Mouse (Mus musculus) ES-E14 (cell line): ENCODE results near the gene Nanos3. TPM values are rescaled to one million over a fixed set of nuclear protein-coding genes. Genes with fewer than 3 reads are reported as not detected.
A peak's percentile ranks its signal among the peaks of the same experiment; 100 is the strongest.

Experiments used
- DNase-seq: peaks from one replicate; pipeline ENCODE4 v3.0.0-alpha.2; 2013; ENCODE audit warnings: low read depth, low spot score
- H3K27ac ChIP-seq: 2 replicates; pipeline ENCODE4 v1.5.1; 2012; ENCODE audit warnings: low read depth, mild to moderate bottlenecking, low read length, moderate library complexity, mixed read lengths; ENCODE audit not compliant: poor library complexity, insufficient read depth, severe bottlenecking
- H3K36me3 ChIP-seq: 2 replicates; pipeline ENCODE4 v1.6.1; 2012; ENCODE audit warnings: mild to moderate bottlenecking, low read length, moderate library complexity, mixed read lengths; ENCODE audit not compliant: control insufficient read depth, poor library complexity, insufficient read depth, severe bottlenecking
- H3K4me1 ChIP-seq, 2 experiments: fragments of 150-350 bp in 1 of 2; sonication (generic) in 1 of 2; 2 replicates each; pipeline ENCODE4 v1.6.1; 2012; ENCODE audit warnings: low read length in 2 of 2, mild to moderate bottlenecking in 1 of 2, mixed read lengths in 1 of 2; ENCODE audit not compliant: control insufficient read depth in 2 of 2, insufficient read depth in 2 of 2, poor library complexity in 1 of 2
- H3K4me3 ChIP-seq, 2 experiments: fragments of 150-350 bp in 1 of 2; sonication (generic) in 1 of 2; 2 replicates each; pipeline ENCODE4 v1.5.1; 2012; ENCODE audit warnings: low read length in 2 of 2, low read depth in 1 of 2, mild to moderate bottlenecking in 1 of 2, mixed read lengths in 1 of 2; ENCODE audit not compliant: insufficient read depth in 1 of 2, poor library complexity in 1 of 2, severe bottlenecking in 1 of 2
- H3K9ac ChIP-seq: 2 replicates; pipeline ENCODE4 v1.6.1; 2012; ENCODE audit warnings: low read depth, mild to moderate bottlenecking, low read length, mixed read lengths; ENCODE audit not compliant: poor library complexity, insufficient read depth, severe bottlenecking
- H3K9me3 ChIP-seq: fragments of 150-350 bp; sonication (generic); 2 replicates; pipeline ENCODE4 v1.6.1; 2012; ENCODE audit warnings: low read depth, mild to moderate bottlenecking, low read length; ENCODE audit not compliant: control insufficient read depth, insufficient read depth
- CHD2 ChIP-seq: IDR thresholded peaks from 2 replicates; pipeline ENCODE4 v1.6.1; 2014; ENCODE audit warnings: mild to moderate bottlenecking, low read depth, low read length, inconsistent platforms
- HCFC1 ChIP-seq: IDR thresholded peaks from 2 replicates; pipeline ENCODE4 v1.6.1; 2012; ENCODE audit warnings: low read length, inconsistent platforms, borderline replicate concordance; ENCODE audit not compliant: insufficient read depth
- MAFK ChIP-seq: IDR thresholded peaks from 2 replicates; pipeline ENCODE4 v1.6.1; 2014; ENCODE audit warnings: mild to moderate bottlenecking, low read depth, low read length, inconsistent platforms; ENCODE audit not compliant: insufficient read depth
- ZC3H11A ChIP-seq: IDR thresholded peaks from 2 replicates; pipeline ENCODE4 v1.6.1; 2012; ENCODE audit warnings: low read depth, mild to moderate bottlenecking, inconsistent platforms, low read length, borderline replicate concordance
- ZNF384 ChIP-seq: IDR thresholded peaks from 2 replicates; pipeline ENCODE4 v1.6.1; 2012; ENCODE audit warnings: low read depth, low read length, inconsistent platforms
- in situ Hi-C, 2 experiments: fragments of 600-800 bp; cut with MboI; formaldehyde crosslinking; loops; one replicate each; pipeline ENCODE4 v1.15.1; 2025; ENCODE audit warnings: low sequenced_read_pairs in 2 of 2, inconsistent platforms in 1 of 2; ENCODE audit not compliant: unreplicated experiment in 2 of 2
- total RNA-seq: library from RNA; depleted of rRNA; stranded (reverse); fragments of 300-350 nt; gene quantifications from 2 replicates; pipeline ENCODE4 v1.2.3, GENCODE M21; 2012; rRNA removed

The Nanos3 gene
- total RNA-seq, 1 experiment = 7.0 TPM

DNA sequence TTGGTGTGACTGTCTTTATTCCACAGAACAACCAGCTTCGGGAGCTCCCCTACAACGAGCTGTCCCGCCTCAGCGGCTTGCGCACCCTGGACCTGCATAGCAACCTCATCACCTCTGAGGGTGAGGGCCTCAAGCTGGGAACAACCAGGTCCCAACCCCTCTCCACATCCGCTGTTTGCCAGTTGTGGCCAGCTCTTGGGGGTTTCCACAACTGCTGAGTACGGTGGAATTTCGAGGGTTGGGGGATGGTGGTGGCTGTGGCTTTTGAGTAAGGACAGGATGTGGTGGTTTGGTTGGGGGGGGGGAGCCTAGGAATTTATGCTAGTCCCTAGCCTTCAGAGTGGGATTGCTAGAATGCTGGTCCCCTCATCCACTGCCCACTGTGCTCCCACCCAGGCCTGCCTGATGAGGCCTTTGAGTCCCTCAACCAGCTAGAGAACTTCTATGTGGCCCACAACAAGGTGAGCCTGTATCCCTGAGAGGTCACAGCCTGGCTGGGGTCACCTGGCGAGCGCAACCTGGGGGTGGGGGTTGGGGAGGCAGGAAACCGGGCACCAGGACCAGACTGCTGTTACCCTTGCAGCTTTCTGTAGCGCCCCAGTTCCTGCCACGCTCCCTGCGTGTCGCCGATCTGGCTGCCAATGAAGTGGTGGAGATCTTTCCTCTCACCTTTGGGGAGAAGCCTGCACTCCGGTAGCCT, 57.7 kb downstream of the Nanos3 start:
- Histone ChIP-seq H3K27ac (no peak overlapping the region), H3K9ac (peak overlapping the region; percentile 42; the same call in 1 of the 2 replicates), H3K36me3 (no peaks in the 10 kb centered on the region), H3K4me1 (peaks cover 2 to 29% of the 10 kb centered on the region in 2 experiments; a peak in 1 of 4 replicates), H3K4me3 (peak overlapping the region; percentile 31 to 50), H3K9me3 (no peaks in the 10 kb centered on the region)
- no peak for DNase-seq
- in situ Hi-C loops = no loop called here
- TF ChIP-seq MAFK (no peak), ZNF384 (no peak), HCFC1 (no peak), CHD2 (no peak), ZC3H11A (no peak)

DNA sequence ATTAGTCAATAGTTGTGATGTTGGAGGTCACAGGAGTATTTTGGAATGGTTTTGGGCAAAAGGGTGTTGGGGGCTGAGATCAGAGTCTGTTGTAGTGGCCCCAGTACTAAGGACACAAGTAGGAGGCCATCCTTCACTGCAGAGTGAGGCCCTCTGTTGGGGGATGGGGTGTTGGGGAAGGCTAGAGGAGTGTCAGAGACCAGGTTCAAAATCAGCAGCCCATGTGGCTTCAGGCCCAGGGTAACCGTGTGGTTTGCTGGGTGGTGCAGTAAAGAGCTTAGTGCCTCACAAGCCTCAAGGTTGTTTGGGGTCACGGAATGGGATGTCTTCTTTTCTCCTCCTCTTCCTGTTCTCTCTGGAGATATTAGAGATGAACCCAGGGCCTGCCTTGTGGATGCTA, 58.3 kb downstream of the Nanos3 start:
- TF ChIP-seq HCFC1 (no peak), CHD2 (no peak), ZC3H11A (no peak), ZNF384 (no peak), MAFK (no peak)
- H3K36me3 ChIP-seq = no peaks in the 10 kb centered on the region
- H3K9me3 ChIP-seq = no peaks in the 10 kb centered on the region
- DNase-seq = no peak
- H3K27ac ChIP-seq = no peak overlapping the region
- no peak overlapping the region for H3K9ac ChIP-seq
- H3K4me1 ChIP-seq = peaks cover 2 to 27% of the 10 kb centered on the region in 2 experiments; a peak in 1 of 4 replicates
- no peak overlapping the region for H3K4me3 ChIP-seq
- in situ Hi-C loops = no loop called here

DNA sequence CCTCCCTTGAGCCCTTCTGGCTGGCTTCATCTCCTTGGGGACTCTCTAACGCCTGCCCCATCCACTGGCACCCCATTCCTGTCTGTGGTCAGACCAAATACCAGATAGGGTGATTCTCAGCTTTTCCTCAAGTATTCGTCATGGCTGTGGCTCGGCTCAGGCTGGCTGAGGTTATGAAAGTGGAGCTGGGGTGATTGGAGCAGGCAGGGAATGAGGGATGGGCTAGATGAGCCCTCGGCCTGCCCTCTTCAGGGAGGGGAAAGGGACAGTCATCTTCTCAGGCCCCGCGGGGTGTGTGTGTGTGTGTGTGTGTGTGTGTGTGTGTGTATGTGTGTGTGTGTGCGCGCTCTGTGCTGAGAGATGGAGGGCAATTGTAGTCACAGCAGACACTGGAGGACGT, 59.4 kb downstream of the Nanos3 start, which contains the start of gene Podnl1:
Gene Podnl1 (plus strand): TSS at position 334 of the 400 bp plus-strand sequence.
- peaks cover 2 to 25% of the 10 kb centered on the region in 2 experiments; a peak in 1 of 4 replicates for H3K4me1 ChIP-seq
- H3K9me3 ChIP-seq = no peaks in the 10 kb centered on the region
- H3K36me3 ChIP-seq = no peaks in the 10 kb centered on the region
- no peak for TF ChIP-seq ZC3H11A
- TF ChIP-seq CHD2 = no peak
- no peak for TF ChIP-seq MAFK
- TF ChIP-seq HCFC1 = no peak
- TF ChIP-seq ZNF384 = no peak
- no peak for DNase-seq
- no peak within 1 kb of the TSS for H3K4me3 ChIP-seq
- no peak within 1 kb of the TSS for H3K9ac ChIP-seq
- in situ Hi-C loops = no loop called here
- no peak within 1 kb of the TSS for H3K27ac ChIP-seq

Other genes with a start within 250 kb of the Nanos3 start
- gene Gm10644, start 230.0 kb downstream of the Nanos3 start, total RNA-seq = 1.8 and 3.1 TPM in 2 replicates
- 30.3 and 43.3 TPM in 2 replicates for gene Asf1b, start 229.7 kb downstream of the Nanos3 start, total RNA-seq
- 19.4 and 31.4 TPM in 2 replicates for gene Prkaca, start 212.2 kb downstream of the Nanos3 start, total RNA-seq
- 125 and 191 TPM in 2 replicates for gene Samd1, start 187.5 kb downstream of the Nanos3 start, total RNA-seq
- gene 1700067K01Rik, start 183.7 kb downstream of the Nanos3 start, total RNA-seq = 1.2 and 1.8 TPM in 2 replicates
- 4.6 and 9.1 TPM in 2 replicates for gene 2210011C24Rik, start 173.0 kb downstream of the Nanos3 start, total RNA-seq
- 25.5 and 29.0 TPM in 2 replicates for gene Palm3, start 163.7 kb downstream of the Nanos3 start, total RNA-seq
- 0.89 and 3.6 TPM in 2 replicates for gene Il27ra, start 142.6 kb downstream of the Nanos3 start, total RNA-seq
- 7.3 and 26.6 TPM in 2 replicates for gene Rln3, start 140.2 kb downstream of the Nanos3 start, total RNA-seq
- 1.5 and 1.7 TPM in 2 replicates for gene Gm10643, start 120.1 kb downstream of the Nanos3 start, total RNA-seq
- 16.2 and 22.3 TPM in 2 replicates for gene Rfx1, start 118.4 kb downstream of the Nanos3 start, total RNA-seq
- gene Dcaf15, start 80.4 kb downstream of the Nanos3 start, total RNA-seq = 53.5 and 62.0 TPM in 2 replicates
- 1.5 and 2.0 TPM in 2 replicates for gene Podnl1, start 59.2 kb downstream of the Nanos3 start, total RNA-seq
- gene Cc2d1a, start 37.3 kb downstream of the Nanos3 start, total RNA-seq = 17.7 and 18.9 TPM in 2 replicates
- 4.9 TPM in 2 replicates for gene 4930432K21Rik, start 37.2 kb downstream of the Nanos3 start, total RNA-seq
- 22.1 and 24.6 TPM in 2 replicates for gene Zswim4, start 51.8 kb upstream of the Nanos3 start, total RNA-seq
- gene D8Ertd738e, start 64.5 kb upstream of the Nanos3 start, total RNA-seq = 148 and 181 TPM in 2 replicates
- 32.7 and 55.6 TPM in 2 replicates for gene Mri1, start 72.1 kb upstream of the Nanos3 start, total RNA-seq
- 12.5 and 14.9 TPM in 2 replicates for gene Ccdc130, start 85.2 kb upstream of the Nanos3 start, total RNA-seq
- 27.4 and 33.4 TPM in 2 replicates for gene Cacna1a, start 203.2 kb upstream of the Nanos3 start, total RNA-seq